Mouse (Mus musculus) adipose tissue, adult 10 weeks (tissue): Measurements from ENCODE around the gene Plekhb2. TPM values are rescaled to one million over a fixed set of nuclear protein-coding genes. Genes with fewer than 3 reads are reported as not detected.

Source experiments
- polyA plus RNA-seq: library from polyadenylated mRNA; stranded (reverse); fragments of 350-450 nt; fragmentation: Illumina TruSeq; extraction: RNeasy Lipid Tissue Mini Kit (QIAGEN cat#74804); gene quantifications from one replicate; pipeline ENCODE4 v1.2.3, GENCODE M21; 2014; ENCODE audit warnings: low read depth, low replicate concordance

Plekhb2 gene
- polyA plus RNA-seq, result 50.6 TPM

GRCm38 (mm10) chr1:34849745-34850342, at the start of gene Plekhb2:
Plekhb2 (plus strand) TSS chr1:34849976.

GRCm38 (mm10) chr1:34842887-34843618, 6.7 kb upstream of the Plekhb2 start, which contains the start of gene Fam168b:
Fam168b (minus strand) TSS chr1:34843065.

Other genes with a start within 250 kb of the Plekhb2 start
- gene Fam168b, start 6.9 kb upstream of the Plekhb2 start, polyA plus RNA-seq, result 65.8 TPM